Mouse (Mus musculus) G1E (cell line): ENCODE measurements around the gene Krtap5-4. TPM values are rescaled to one million over a fixed set of nuclear protein-coding genes. Genes with fewer than 3 reads are reported as not detected.
"Not testable (repeated sequence)": the region's sequence is repeated elsewhere in the genome, so short reads cannot be mapped to it uniquely, and the experiment has no call there.

Experiments used
- ATAC-seq: 2 replicates; pipeline ENCODE4 v1.8.0; 2016; ENCODE audit warnings: mild to moderate bottlenecking; ENCODE audit not compliant: insufficient number of reproducible peaks, poor library complexity, low FRiP score, severe bottlenecking; ENCODE audit errors: extremely low read depth
- DNase-seq: peaks from one replicate; pipeline ENCODE4 v3.0.0; 2012; ENCODE audit warnings: low spot score
- H3K27me3 ChIP-seq: 2 replicates; pipeline ENCODE4 v1.6.1; 2012; ENCODE audit warnings: mild to moderate bottlenecking, low read length, inconsistent platforms; ENCODE audit not compliant: insufficient read depth
- H3K36me3 ChIP-seq: replicated peaks from 2 replicates; pipeline ENCODE3; 2012; ENCODE audit warnings: mild to moderate bottlenecking, inconsistent platforms
- H3K4me1 ChIP-seq: 2 replicates; pipeline ENCODE4 v1.6.1; 2012; ENCODE audit warnings: low read depth, low read length, inconsistent platforms, mixed read lengths; ENCODE audit not compliant: insufficient read depth
- H3K4me3 ChIP-seq: 2 replicates; pipeline ENCODE4 v1.5.1; 2012; ENCODE audit warnings: low read depth, mild to moderate bottlenecking, inconsistent platforms, low read length, moderate library complexity, mixed read lengths
- H3K9me3 ChIP-seq: replicated peaks from 2 replicates; pipeline ENCODE4 v1.6.1; 2012; ENCODE audit warnings: inconsistent platforms
- CTCF ChIP-seq: IDR thresholded peaks from 2 replicates; pipeline ENCODE4 v1.5.1; 2012; ENCODE audit warnings: low read depth, low read length, inconsistent platforms, mixed read lengths
- GATA1 ChIP-seq: IDR thresholded peaks from 2 replicates; pipeline ENCODE4 v1.6.1; 2012; ENCODE audit warnings: borderline replicate concordance, low read length, inconsistent platforms, mixed read lengths
- GATA2 ChIP-seq: IDR thresholded peaks from 2 replicates; pipeline ENCODE4 v1.6.1; 2012; ENCODE audit warnings: low read depth, low read length, inconsistent platforms, borderline replicate concordance
- POLR2AphosphoS5 ChIP-seq: IDR thresholded peaks from 2 replicates; pipeline ENCODE4 v1.6.1; 2012; ENCODE audit warnings: low read depth, low read length, inconsistent platforms; ENCODE audit not compliant: insufficient replicate concordance
- TAL1 ChIP-seq: conservative IDR thresholded peaks from 2 replicates; pipeline ENCODE4 v1.6.1; 2012; ENCODE audit warnings: low read depth, low read length, inconsistent platforms, mixed read lengths
- polyA plus RNA-seq: library from polyadenylated mRNA; stranded (reverse); fragments of >175 nt; gene quantifications from 2 replicates; pipeline ENCODE4 v1.2.3, GENCODE M21; 2012
- total RNA-seq, 2 experiments: library from RNA; stranded (forward) in 1 of 2; stranded (reverse) in 1 of 2; fragments of 200-1000 nt in 1 of 2; fragments of >200 nt in 1 of 2; fragmentation: Nextera tagmentation in 1 of 2; gene quantifications; 2 replicates each; pipeline ENCODE4 v1.2.3; 2014 to 2017

The Krtap5-4 gene
- total and polyA plus RNA-seq, 3 experiments: not detected

- peak; percentile 11 for DNase-seq
- Histone ChIP-seq H3K27me3 (peaks cover 38% of the 10 kb centered on the region), H3K4me1 (peaks cover 6% of the 10 kb centered on the region; the same call in 1 of the 2 replicates), H3K9me3 (no peaks in the 10 kb centered on the region), H3K4me3 (peak overlapping the region; percentile 53; the same call in 1 of the 2 replicates), H3K36me3 (no peaks in the 10 kb centered on the region)
- no peak for TF ChIP-seq GATA1
- TF ChIP-seq TAL1: no peak
- no peak for TF ChIP-seq GATA2
- TF ChIP-seq POLR2AphosphoS5: no peak
- no peak for TF ChIP-seq CTCF
- ATAC-seq: peak; percentile 34
Measured at GRCm38 (mm10) chr7:142284023-142284591, 19.2 kb upstream of the Krtap5-4 start.

- Histone ChIP-seq H3K4me1 (peaks cover 6% of the 10 kb centered on the region; the same call in 1 of the 2 replicates), H3K27me3 (peaks cover 38% of the 10 kb centered on the region), H3K36me3 (no peaks in the 10 kb centered on the region), H3K4me3 (peak overlapping the region; percentile 53; the same call in 1 of the 2 replicates), H3K9me3 (no peaks in the 10 kb centered on the region)
- TF ChIP-seq CTCF (peak; percentile 20; the same call in 1 of the 2 replicates), GATA2 (no peak), POLR2AphosphoS5 (no peak), TAL1 (no peak), GATA1 (no peak)
- DNase-seq: peak; percentile 25
- ATAC-seq: 0 out of 2 replicates have a peak, but pooled peaks have one; percentile 15
Measured at GRCm38 (mm10) chr7:142284615-142285080, 18.7 kb upstream of the Krtap5-4 start.

- ATAC-seq (no peak), DNase-seq (no peak)
- H3K36me3 ChIP-seq: no peaks in the 10 kb centered on the region
- peaks cover 32% of the 10 kb centered on the region for H3K27me3 ChIP-seq
- no peaks in the 10 kb centered on the region for H3K9me3 ChIP-seq
- no peak overlapping the region for H3K4me3 ChIP-seq
- H3K4me1 ChIP-seq: peaks cover 6% of the 10 kb centered on the region; the same call in 1 of the 2 replicates
- no peak for TF ChIP-seq CTCF
- TF ChIP-seq TAL1: no peak
- TF ChIP-seq GATA2: no peak
- TF ChIP-seq GATA1: no peak
- TF ChIP-seq POLR2AphosphoS5: no peak
Measured at GRCm38 (mm10) chr7:142285130-142285835, 18.1 kb upstream of the Krtap5-4 start.

- H3K27me3 ChIP-seq: peaks cover 30% of the 10 kb centered on the region
- not testable (repeated sequence) for ATAC-seq, H3K4me3 ChIP-seq, H3K9me3 ChIP-seq, H3K4me1 ChIP-seq, H3K36me3 ChIP-seq, DNase-seq
Measured at GRCm38 (mm10) chr7:142285910-142286612, 17.3 kb upstream of the Krtap5-4 start.

- TF ChIP-seq CTCF: peak; percentile 75
- H3K4me3 ChIP-seq, H3K9me3 ChIP-seq, ATAC-seq, H3K36me3 ChIP-seq, DNase-seq, H3K27me3 ChIP-seq, H3K4me1 ChIP-seq: not testable (repeated sequence)
Measured at GRCm38 (mm10) chr7:142293851-142294250, 9.5 kb upstream of the Krtap5-4 start.

- no peak overlapping the region for H3K4me3 ChIP-seq
- H3K4me1 ChIP-seq: no peaks in the 10 kb centered on the region
- no peaks in the 10 kb centered on the region for H3K9me3 ChIP-seq
- no peak for TF ChIP-seq POLR2AphosphoS5
- TF ChIP-seq GATA1: no peak
- no peak for TF ChIP-seq TAL1
- TF ChIP-seq GATA2: no peak
- DNase-seq: no peak
- no peak for ATAC-seq
- no peaks in the 10 kb centered on the region for H3K36me3 ChIP-seq
- peaks cover 2% of the 10 kb centered on the region; the same call in 1 of the 2 replicates for H3K27me3 ChIP-seq
Measured at GRCm38 (mm10) chr7:142295418-142295817, 7.9 kb upstream of the Krtap5-4 start.

GRCm38 (mm10) chr7:142296108-142296507, 7.2 kb upstream of the Krtap5-4 start:
- not testable (repeated sequence) for ATAC-seq, H3K4me1 ChIP-seq, H3K4me3 ChIP-seq, H3K27me3 ChIP-seq, DNase-seq, H3K9me3 ChIP-seq, H3K36me3 ChIP-seq

GRCm38 (mm10) chr7:142297018-142297417, 6.3 kb upstream of the Krtap5-4 start, which contains the start of gene Krtap5-1:
Krtap5-1 (minus strand) TSS chr7:142297118.
- not testable (repeated sequence) for H3K4me3 ChIP-seq, ATAC-seq, H3K27me3 ChIP-seq, H3K9me3 ChIP-seq, DNase-seq, H3K4me1 ChIP-seq, H3K36me3 ChIP-seq

GRCm38 (mm10) chr7:142303929-142304328, 580 bp downstream of the Krtap5-4 start:
- not testable (repeated sequence) for H3K36me3 ChIP-seq, ATAC-seq, H3K9me3 ChIP-seq, H3K4me1 ChIP-seq, DNase-seq, H3K4me3 ChIP-seq
- H3K27me3 ChIP-seq: peaks cover 12% of the 10 kb centered on the region; the same call in 1 of the 2 replicates
